Mouse (Mus musculus) myocyte (in vitro differentiated cells): ENCODE measurements around the gene Tle2. TPM values are rescaled to one million over a fixed set of nuclear protein-coding genes. Genes with fewer than 3 reads are reported as not detected.

ENCODE experiments used
- H3K27me3 ChIP-seq: one replicate; pipeline ENCODE4 v1.6.1; 2011; ENCODE audit not compliant: control insufficient read depth, insufficient read depth, insufficient read length
- H3K36me3 ChIP-seq: one replicate; pipeline ENCODE4 v1.6.1; 2011; ENCODE audit not compliant: control insufficient read depth, insufficient read depth
- H3K4me2 ChIP-seq: one replicate; pipeline ENCODE4 v1.6.1; 2011; ENCODE audit warnings: low read depth, control low read depth
- H3K4me3 ChIP-seq: one replicate; pipeline ENCODE4 v1.5.1; 2011; ENCODE audit warnings: mild to moderate bottlenecking, control low read depth, moderate library complexity
- H3K79me2 ChIP-seq: one replicate; pipeline ENCODE4 v1.6.1; 2011; ENCODE audit not compliant: control insufficient read depth, insufficient read depth
- H3ac ChIP-seq: one replicate; pipeline ENCODE4 v1.6.1; 2011; ENCODE audit not compliant: control insufficient read depth, insufficient read length
- CEBPB ChIP-seq: IDR thresholded peaks from 2 replicates; pipeline ENCODE4 v1.6.1; 2011; ENCODE audit warnings: mild to moderate bottlenecking, moderate library complexity; ENCODE audit not compliant: poor library complexity, insufficient read depth, severe bottlenecking
- E2F4 ChIP-seq: IDR thresholded peaks from one replicate; pipeline ENCODE4 v1.6.1; 2011; ENCODE audit warnings: mild to moderate bottlenecking, control low read depth, moderate library complexity; ENCODE audit not compliant: insufficient read depth
- MAX ChIP-seq: IDR thresholded peaks from one replicate; pipeline ENCODE4 v1.6.1; 2011; ENCODE audit warnings: low read depth, mild to moderate bottlenecking, control low read depth
- MYOD1 ChIP-seq, 3 experiments: IDR thresholded peaks; one replicate each; pipeline ENCODE4 v1.6.1; 2011; ENCODE audit warnings: control low read depth in 2 of 3, low read depth in 2 of 3, mild to moderate bottlenecking in 2 of 3, moderate library complexity in 1 of 3; ENCODE audit not compliant: insufficient read length in 2 of 3, control insufficient read depth in 1 of 3
- MYOG ChIP-seq, 3 experiments: IDR thresholded peaks; one replicate each; pipeline ENCODE4 v1.6.1; 2011; ENCODE audit warnings: control low read depth in 2 of 3, low read depth in 2 of 3, mild to moderate bottlenecking in 2 of 3; ENCODE audit not compliant: insufficient read length in 2 of 3, control insufficient read depth in 1 of 3, insufficient read depth in 1 of 3
- POLR2A ChIP-seq: IDR thresholded peaks from one replicate; pipeline ENCODE4 v1.6.1; 2011; ENCODE audit warnings: low read depth, mild to moderate bottlenecking, control low read depth, moderate library complexity; ENCODE audit not compliant: insufficient read length
- POLR2AphosphoS2 ChIP-seq: IDR thresholded peaks from one replicate; pipeline ENCODE4 v1.6.1; 2011; ENCODE audit warnings: low read depth, control low read depth; ENCODE audit not compliant: insufficient read length
- REST ChIP-seq: IDR thresholded peaks from one replicate; pipeline ENCODE4 v1.6.1; 2011; ENCODE audit warnings: mild to moderate bottlenecking, control low read depth, moderate library complexity; ENCODE audit not compliant: insufficient read depth, insufficient read length
- SRF ChIP-seq: IDR thresholded peaks from one replicate; pipeline ENCODE4 v1.6.1; 2011; ENCODE audit warnings: low read depth; ENCODE audit not compliant: control insufficient read depth, insufficient read length
- TCF12 ChIP-seq: IDR thresholded peaks from one replicate; pipeline ENCODE4 v1.6.1; 2011; ENCODE audit warnings: mild to moderate bottlenecking, control low read depth; ENCODE audit not compliant: poor library complexity, insufficient read depth, severe bottlenecking
- TCF3 ChIP-seq: IDR thresholded peaks from one replicate; pipeline ENCODE4 v1.6.1; 2011; ENCODE audit warnings: low read depth, control low read depth; ENCODE audit not compliant: insufficient read length
- USF1 ChIP-seq: IDR thresholded peaks from one replicate; pipeline ENCODE4 v1.6.1; 2011; ENCODE audit warnings: low read depth, mild to moderate bottlenecking, control low read depth, moderate library complexity
- polyA plus RNA-seq: library from polyadenylated mRNA; unstranded; fragments of >200 nt; fragmentation: generic; extraction: Trizol; gene quantifications from one replicate; pipeline ENCODE4 v1.2.1, GENCODE M21; 2012; ENCODE audit warnings: missing spikeins

Tle2 gene
- polyA plus RNA-seq = 11.3 TPM

GRCm38 (mm10) chr10:81574081-81575056, at the start of gene Tle2:
TSS of gene Tle2 (plus strand) at chr10:81574561.
- Histone ChIP-seq H3K4me2 (peak within 1 kb of the TSS; percentile 75), H3ac (no peak within 1 kb of the TSS), H3K4me3 (peak within 1 kb of the TSS; percentile 29), H3K79me2 (no peaks in the 10 kb centered on the region), H3K36me3 (no peaks in the 10 kb centered on the region), H3K27me3 (no peaks in the 10 kb centered on the region)
- TF ChIP-seq MAX = no peak
- TF ChIP-seq REST = no peak
- no peak for TF ChIP-seq POLR2A
- no peak for TF ChIP-seq TCF3
- TF ChIP-seq POLR2AphosphoS2 = no peak
- TF ChIP-seq TCF12 = no peak
- TF ChIP-seq MYOD1 (IDR thresholded peaks at IDR 0.05; ENCODE audit: control insufficient read depth in 1 of 3, insufficient read length in 2 of 3, low read depth in 2 of 3) = no peak
- no peak for TF ChIP-seq CEBPB
- no peak for TF ChIP-seq SRF
- TF ChIP-seq USF1 = no peak
- TF ChIP-seq E2F4 = no peak
- no peak for TF ChIP-seq MYOG (IDR thresholded peaks at IDR 0.05; ENCODE audit: control insufficient read depth in 1 of 3, insufficient read depth in 1 of 3, insufficient read length in 2 of 3, low read depth in 2 of 3)

GRCm38 (mm10) chr10:81525017-81525694, 49.2 kb upstream of the Tle2 start:
- H3ac ChIP-seq = no peak overlapping the region
- TF ChIP-seq CEBPB (no peak), TCF12 (no peak), E2F4 (no peak), POLR2A (no peak), TCF3 (no peak), REST (no peak), MAX (no peak)
- no peaks in the 10 kb centered on the region for H3K36me3 ChIP-seq
- H3K4me3 ChIP-seq = no peak overlapping the region
- no peaks in the 10 kb centered on the region for H3K27me3 ChIP-seq
- no peak overlapping the region for H3K4me2 ChIP-seq
- no peaks in the 10 kb centered on the region for H3K79me2 ChIP-seq

- Histone ChIP-seq H3K36me3 (no peaks in the 10 kb centered on the region), H3K27me3 (no peaks in the 10 kb centered on the region), H3K4me3 (no peak overlapping the region), H3K4me2 (no peak overlapping the region), H3ac (no peak overlapping the region), H3K79me2 (no peaks in the 10 kb centered on the region)
- TF ChIP-seq MYOG (IDR thresholded peaks at IDR 0.05; ENCODE audit: control insufficient read depth in 1 of 3, insufficient read depth in 1 of 3, insufficient read length in 2 of 3, low read depth in 2 of 3) (peak in 2 of 3 experiments; percentile 31 to 50), MYOD1 (IDR thresholded peaks at IDR 0.05; ENCODE audit: control insufficient read depth in 1 of 3, insufficient read length in 2 of 3, low read depth in 2 of 3) (peak in 2 of 3 experiments; percentile 38 to 41), REST (no peak), TCF3 (no peak)
Observed at GRCm38 (mm10) chr10:81526779-81527178, 47.6 kb upstream of the Tle2 start.

GRCm38 (mm10) chr10:81534826-81535225, 39.5 kb upstream of the Tle2 start:
- TF ChIP-seq MAX = no peak
- TF ChIP-seq POLR2A = no peak
- TF ChIP-seq E2F4 = no peak
- TF ChIP-seq TCF3 = no peak
- TF ChIP-seq SRF = no peak
- TF ChIP-seq CEBPB = no peak
- no peak for TF ChIP-seq TCF12
- no peak for TF ChIP-seq USF1
- TF ChIP-seq REST = no peak
- no peak for TF ChIP-seq MYOG (IDR thresholded peaks at IDR 0.05; ENCODE audit: control insufficient read depth in 1 of 3, insufficient read depth in 1 of 3, insufficient read length in 2 of 3, low read depth in 2 of 3)
- no peak for TF ChIP-seq MYOD1 (IDR thresholded peaks at IDR 0.05; ENCODE audit: control insufficient read depth in 1 of 3, insufficient read length in 2 of 3, low read depth in 2 of 3)
- TF ChIP-seq POLR2AphosphoS2 = no peak
- Histone ChIP-seq H3K4me3 (no peak overlapping the region), H3K4me2 (no peak overlapping the region), H3K36me3 (no peaks in the 10 kb centered on the region), H3K27me3 (no peaks in the 10 kb centered on the region), H3ac (no peak overlapping the region), H3K79me2 (peaks cover 28% of the 10 kb centered on the region)
